Mouse (Mus musculus): ENCODE measurements around the gene H3f3b.

DNA sequence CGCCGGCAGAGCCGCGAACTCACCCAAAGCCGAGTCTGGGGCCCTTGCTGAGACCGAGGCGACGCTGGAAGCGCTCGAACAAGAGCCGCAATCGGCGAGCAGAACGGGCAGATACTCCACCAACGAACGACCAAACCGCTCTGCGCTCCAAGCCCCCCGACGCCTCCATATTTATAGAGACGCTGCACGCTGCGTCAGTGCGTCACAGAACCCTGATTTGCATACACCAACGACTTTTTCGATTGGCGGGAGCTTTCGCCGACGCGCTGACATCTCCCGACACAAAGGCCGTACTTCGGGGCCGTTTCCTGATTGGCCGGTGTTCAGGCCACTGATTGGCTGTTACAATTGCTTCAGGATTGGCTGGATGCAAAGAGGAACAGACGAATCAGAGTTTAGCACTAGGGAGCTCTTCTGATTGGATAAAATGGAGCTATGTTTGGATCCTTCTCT is 3.4 kb downstream of the H3f3b start:
- TF ChIP-seq CTCF (IDR thresholded peaks at IDR 0.05; ENCODE audit: control insufficient read depth, insufficient read depth, insufficient read length): no peak
- TF ChIP-seq MAX (IDR thresholded peaks at IDR 0.05): peak; percentile 71
- no peak for TF ChIP-seq CEBPB (IDR thresholded peaks at IDR 0.05; ENCODE audit: low read depth)
- no peak for TF ChIP-seq USF1 (IDR thresholded peaks at IDR 0.05; ENCODE audit: low read depth)
- no peak for TF ChIP-seq MYOG (IDR thresholded peaks at IDR 0.05; ENCODE audit: control insufficient read depth, extremely low read depth, insufficient read length)
- TF ChIP-seq MYOD1 (IDR thresholded peaks at IDR 0.05; ENCODE audit: control insufficient read depth, insufficient read length, low read depth): no peak
- peak; percentile 21 for TF ChIP-seq FOSL1 (IDR thresholded peaks at IDR 0.05; ENCODE audit: insufficient read depth, low read length, poor library complexity, severe bottlenecking)
